Mouse (Mus musculus) midbrain, embryonic 11.5 days (tissue): ENCODE measurements around the gene Olfr649. TPM values are rescaled to one million over a fixed set of nuclear protein-coding genes. Genes with fewer than 3 reads are reported as not detected.

ENCODE experiments used
- ATAC-seq: fragments of 200-750 bp; cut with Nextera tagmentation; 2 replicates; pipeline ENCODE4 v1.8.0; 2017; ENCODE audit warnings: moderate TSS enrichment, moderate library complexity; ENCODE audit not compliant: low FRiP score
- DNase-seq: peaks from one replicate; pipeline ENCODE4 v3.0.0; 2015; ENCODE audit warnings: low spot score; ENCODE audit errors: missing footprints
- H3K27ac ChIP-seq: fragments of 300-500 bp; sonication (generic); 2 replicates; pipeline ENCODE4 v1.5.1; 2014; ENCODE audit warnings: low read depth, low read length
- H3K27me3 ChIP-seq: fragments of 300-500 bp; sonication (generic); 2 replicates; pipeline ENCODE4 v1.6.1; 2014; ENCODE audit warnings: mild to moderate bottlenecking, low read length, moderate library complexity, mixed read lengths; ENCODE audit not compliant: control insufficient read depth, insufficient read depth
- H3K36me3 ChIP-seq: fragments of 300-500 bp; sonication (generic); 2 replicates; pipeline ENCODE4 v1.6.1; 2014; ENCODE audit warnings: mild to moderate bottlenecking, low read length, moderate library complexity, mixed read lengths; ENCODE audit not compliant: control insufficient read depth, insufficient read depth
- H3K4me1 ChIP-seq: fragments of 300-500 bp; sonication (generic); 2 replicates; pipeline ENCODE4 v1.6.1; 2014; ENCODE audit warnings: low read length; ENCODE audit not compliant: control insufficient read depth, insufficient read depth
- H3K4me2 ChIP-seq: fragments of 300-500 bp; sonication (generic); 2 replicates; pipeline ENCODE4 v1.6.1; 2014; ENCODE audit warnings: mild to moderate bottlenecking, moderate library complexity
- H3K4me3 ChIP-seq: fragments of 300-500 bp; sonication (generic); 2 replicates; pipeline ENCODE4 v1.5.1; 2014; ENCODE audit warnings: low read depth, low read length
- H3K9ac ChIP-seq: fragments of 300-500 bp; sonication (generic); 2 replicates; pipeline ENCODE4 v1.6.1; 2014; ENCODE audit warnings: low read length
- H3K9me3 ChIP-seq: fragments of 300-500 bp; sonication (generic); 2 replicates; pipeline ENCODE4 v1.6.1; 2016; ENCODE audit warnings: low read length; ENCODE audit not compliant: control insufficient read depth
- WGBS: fragments of 180-500 bp; shearing (Covaris S2); extraction: QIAGEN DNeasy Blood & Tissue Kit; methylation state at CpG from one replicate; pipeline ENCODE4 v1.1.7; 2014; 5-methylcytosine and 5-hydroxymethylcytosine counted together
- polyA plus RNA-seq: library from polyadenylated mRNA; unstranded; fragments of >200 nt; fragmentation: Nextera tagmentation; extraction: Ambion mirVana; gene quantifications from 2 replicates; pipeline ENCODE4 v1.2.1, GENCODE M21; 2014

The Olfr649 gene
- polyA plus RNA-seq, 1 experiment from 2014 or later, result not detected

DNA sequence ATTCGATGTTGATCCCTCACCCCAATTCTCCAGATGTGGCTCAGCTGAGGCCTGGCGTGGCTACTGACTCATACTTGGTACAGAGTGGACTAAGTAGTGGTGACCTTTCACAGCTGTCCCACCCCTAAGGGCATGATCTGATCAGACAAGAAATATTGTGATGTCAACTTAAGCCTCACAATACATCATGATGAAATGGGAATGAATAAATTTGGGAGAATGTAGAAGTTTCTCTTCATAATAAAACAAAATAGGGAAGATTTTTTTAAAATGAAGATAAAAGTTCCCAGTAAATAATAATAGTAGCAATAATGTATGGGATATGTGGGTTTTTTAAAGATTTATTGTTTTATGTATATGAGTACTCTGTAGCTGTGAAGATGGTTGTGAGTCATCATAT lies 45.3 kb downstream of the Olfr649 start, which contains the start of gene Ubqlnl:
Gene Ubqlnl (minus strand): TSS at position 101 of the 400 bp plus-strand sequence.
- no peak for ATAC-seq
- H3K4me2 ChIP-seq, result no peak within 1 kb of the TSS
- no peak within 1 kb of the TSS for H3K9ac ChIP-seq
- DNase-seq, result no peak
- no peak within 1 kb of the TSS for H3K27ac ChIP-seq
- no peaks in the 10 kb centered on the region for H3K4me1 ChIP-seq
- no peaks in the 10 kb centered on the region for H3K36me3 ChIP-seq
- WGBS, result 84% methylated on average over 2 of the region's 2 CpGs
- H3K27me3 ChIP-seq, result no peaks in the 10 kb centered on the region
- no peaks in the 10 kb centered on the region for H3K9me3 ChIP-seq
- no peak within 1 kb of the TSS for H3K4me3 ChIP-seq

DNA sequence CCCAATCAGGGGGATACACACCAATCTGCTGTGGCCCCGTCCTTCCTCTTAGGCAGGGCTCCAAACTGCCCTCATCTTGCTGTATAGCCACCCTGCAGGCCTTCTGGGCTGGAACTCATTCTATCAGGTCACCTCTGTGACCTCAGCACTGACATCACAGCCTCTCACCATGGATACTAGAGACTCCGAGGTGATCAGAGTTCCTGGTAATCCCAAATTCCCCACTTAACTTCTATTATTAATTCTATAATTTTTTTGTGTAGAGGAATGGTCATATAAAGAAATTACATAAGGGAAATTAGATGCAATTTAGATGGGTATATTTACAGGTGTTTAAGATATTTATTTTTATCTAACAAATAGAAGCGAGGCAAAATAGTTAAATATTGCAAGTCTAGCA lies 52.6 kb downstream of the Olfr649 start, which contains the start of gene Ubqln3:
Gene Ubqln3 (minus strand): TSS at position 101 of the 400 bp plus-strand sequence.
- no peak for ATAC-seq
- H3K9me3 ChIP-seq, result no peaks in the 10 kb centered on the region
- WGBS, result 79% methylated on average over 3 of the region's 3 CpGs
- H3K4me2 ChIP-seq, result no peak within 1 kb of the TSS
- no peaks in the 10 kb centered on the region for H3K36me3 ChIP-seq
- no peaks in the 10 kb centered on the region for H3K27me3 ChIP-seq
- H3K4me1 ChIP-seq, result no peaks in the 10 kb centered on the region
- H3K4me3 ChIP-seq, result no peak within 1 kb of the TSS
- DNase-seq, result no peak
- H3K9ac ChIP-seq, result no peak within 1 kb of the TSS
- no peak within 1 kb of the TSS for H3K27ac ChIP-seq

Other genes starting within 250 kb of the Olfr649 start
- 0.01 and 0.03 TPM in 2 replicates for gene Olfr635, start 224.8 kb downstream of the Olfr649 start, polyA plus RNA-seq
- gene Olfr638, start 197.2 kb downstream of the Olfr649 start, polyA plus RNA-seq, result not detected in 2 replicates
- not detected in 2 replicates for gene Olfr639, start 178.7 kb downstream of the Olfr649 start, polyA plus RNA-seq
- not detected in 2 replicates for gene Olfr640, start 170.4 kb downstream of the Olfr649 start, polyA plus RNA-seq
- not detected in 2 replicates for gene Olfr641, start 160.5 kb downstream of the Olfr649 start, polyA plus RNA-seq
- not detected in 2 replicates for gene Olfr642, start 143.3 kb downstream of the Olfr649 start, polyA plus RNA-seq
- gene 4930516K23Rik, start 134.5 kb downstream of the Olfr649 start, polyA plus RNA-seq, result not detected in 2 replicates
- not detected in 2 replicates for gene Olfr644, start 124.1 kb downstream of the Olfr649 start, polyA plus RNA-seq
- not detected in 2 replicates for gene Olfr645, start 110.5 kb downstream of the Olfr649 start, polyA plus RNA-seq
- gene Olfr646, start 91.1 kb downstream of the Olfr649 start, polyA plus RNA-seq, result not detected in 2 replicates
- not detected in 2 replicates for gene Ubqln5, start 66.2 kb downstream of the Olfr649 start, polyA plus RNA-seq
- gene Olfr643, start 58.6 kb downstream of the Olfr649 start, polyA plus RNA-seq, result not detected in 2 replicates
- not detected in 2 replicates for gene Ubqln3, start 52.7 kb downstream of the Olfr649 start, polyA plus RNA-seq
- gene Ubqlnl, start 45.4 kb downstream of the Olfr649 start, polyA plus RNA-seq, result not detected in 2 replicates
- not detected in 2 replicates for gene Olfm5, start 31.2 kb downstream of the Olfr649 start, polyA plus RNA-seq
- gene Olfr648, start 12.6 kb downstream of the Olfr649 start, polyA plus RNA-seq, result 0.19 and 0.26 TPM in 2 replicates
- gene Trim6, start 22.8 kb upstream of the Olfr649 start, polyA plus RNA-seq, result 2.5 and 2.8 TPM in 2 replicates
- 0.63 and 0.68 TPM in 2 replicates for gene Trim34a, start 48.5 kb upstream of the Olfr649 start, polyA plus RNA-seq
- 0.40 TPM in 1 of 2 replicates, not detected in the other for gene Trim5, start 92.1 kb upstream of the Olfr649 start, polyA plus RNA-seq
- 1.9 and 2.1 TPM in 2 replicates for gene Trim12a, start 119.5 kb upstream of the Olfr649 start, polyA plus RNA-seq
- gene Trim34b, start 133.5 kb upstream of the Olfr649 start, polyA plus RNA-seq, result not detected in 2 replicates
- 0.30 and 0.65 TPM in 2 replicates for gene Trim12c, start 157.4 kb upstream of the Olfr649 start, polyA plus RNA-seq
- not detected in 2 replicates for gene Trim30b, start 173.9 kb upstream of the Olfr649 start, polyA plus RNA-seq
- gene Trim30c, start 204.9 kb upstream of the Olfr649 start, polyA plus RNA-seq, result 0.10 TPM in 1 of 2 replicates, not detected in the other